Mouse (Mus musculus): ENCODE results near the gene Unc5cl.

The Unc5cl gene

DNA sequence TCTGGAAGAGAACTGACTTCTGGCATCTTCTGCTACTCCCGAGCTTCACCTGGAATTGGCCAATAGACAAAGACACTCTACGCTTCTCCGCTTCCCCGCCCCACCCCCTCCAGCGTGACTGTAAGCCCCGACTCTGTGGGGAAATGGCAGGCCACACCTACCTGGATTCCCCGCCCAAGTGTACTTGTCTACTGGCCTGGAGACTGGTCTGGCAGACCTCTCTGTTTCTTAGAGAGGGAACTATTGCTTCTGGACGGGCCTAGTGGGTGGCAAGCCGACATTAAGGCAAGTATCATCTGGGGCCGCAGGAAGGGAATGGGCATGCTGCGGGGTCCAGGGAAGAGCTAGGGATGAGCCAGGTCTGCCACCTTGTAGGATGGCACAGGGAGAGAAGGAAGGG lies at the start of gene Unc5cl:
TSS of gene Unc5cl (plus strand) at position 214 of the 400 bp plus-strand sequence.
- no peak for DNase-seq

DNA sequence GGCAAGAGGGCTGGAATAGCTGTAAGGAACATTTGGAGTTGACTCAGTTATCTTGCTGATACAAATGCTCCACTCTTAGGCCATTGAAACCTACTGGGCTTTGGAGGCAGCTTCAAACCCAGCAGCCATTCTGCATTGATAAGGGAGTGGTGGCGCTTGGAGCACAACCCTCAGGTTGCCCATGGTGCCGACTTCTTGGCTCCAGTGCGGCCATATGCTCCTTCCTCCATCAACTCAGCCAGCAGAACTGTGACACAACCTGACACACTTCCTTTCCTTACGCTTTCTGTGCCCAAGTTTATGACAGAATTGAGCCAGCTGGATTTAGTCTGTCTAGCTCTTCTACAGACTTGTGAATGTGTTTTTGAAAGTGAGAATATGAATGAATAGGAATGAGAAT lies 47.5 kb upstream of the Unc5cl start:
- DNase-seq, result no peak

- no peak for DNase-seq
These were observed 46.7 kb upstream of the Unc5cl start for GRCm38 (mm10) chr17:48407910-48408525.

DNA sequence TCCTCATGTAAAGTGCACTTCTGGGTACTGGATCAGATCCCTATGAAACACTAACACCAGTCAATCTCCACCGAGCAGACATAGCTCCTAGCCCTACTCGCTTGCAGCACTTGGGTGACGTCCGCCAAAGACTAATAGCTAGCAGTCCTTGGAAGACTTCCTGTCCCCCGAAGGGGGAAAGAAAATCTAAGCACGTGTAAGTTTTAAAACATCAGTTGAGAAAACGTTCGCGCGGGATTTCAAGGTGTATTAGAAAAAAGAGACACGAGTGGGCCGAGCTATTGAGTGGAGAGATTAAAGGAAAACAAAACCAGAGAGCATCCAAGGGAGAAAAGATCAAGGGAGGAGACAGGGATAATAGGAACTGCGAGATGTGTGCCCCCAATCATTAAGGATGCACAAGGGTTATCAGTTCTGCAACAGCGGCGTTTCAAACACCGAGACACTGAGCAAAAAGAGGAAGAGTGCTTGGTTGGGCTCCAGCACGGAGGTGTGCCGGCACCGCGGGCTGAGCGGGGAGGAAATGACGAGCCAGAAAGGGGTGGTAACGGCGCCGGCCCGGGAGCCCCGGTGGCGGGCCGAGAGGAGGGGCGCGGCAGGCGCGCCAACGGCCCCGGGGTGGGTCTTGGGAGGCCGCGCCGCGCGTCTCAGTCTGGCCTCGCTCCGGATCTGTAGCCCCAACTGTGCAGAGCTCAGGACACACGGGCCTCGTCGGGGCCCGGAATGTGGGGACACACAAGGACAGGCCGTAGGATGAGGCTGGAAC lies 46.0 kb upstream of the Unc5cl start:
- DNase-seq, result peak; percentile 80

DNA sequence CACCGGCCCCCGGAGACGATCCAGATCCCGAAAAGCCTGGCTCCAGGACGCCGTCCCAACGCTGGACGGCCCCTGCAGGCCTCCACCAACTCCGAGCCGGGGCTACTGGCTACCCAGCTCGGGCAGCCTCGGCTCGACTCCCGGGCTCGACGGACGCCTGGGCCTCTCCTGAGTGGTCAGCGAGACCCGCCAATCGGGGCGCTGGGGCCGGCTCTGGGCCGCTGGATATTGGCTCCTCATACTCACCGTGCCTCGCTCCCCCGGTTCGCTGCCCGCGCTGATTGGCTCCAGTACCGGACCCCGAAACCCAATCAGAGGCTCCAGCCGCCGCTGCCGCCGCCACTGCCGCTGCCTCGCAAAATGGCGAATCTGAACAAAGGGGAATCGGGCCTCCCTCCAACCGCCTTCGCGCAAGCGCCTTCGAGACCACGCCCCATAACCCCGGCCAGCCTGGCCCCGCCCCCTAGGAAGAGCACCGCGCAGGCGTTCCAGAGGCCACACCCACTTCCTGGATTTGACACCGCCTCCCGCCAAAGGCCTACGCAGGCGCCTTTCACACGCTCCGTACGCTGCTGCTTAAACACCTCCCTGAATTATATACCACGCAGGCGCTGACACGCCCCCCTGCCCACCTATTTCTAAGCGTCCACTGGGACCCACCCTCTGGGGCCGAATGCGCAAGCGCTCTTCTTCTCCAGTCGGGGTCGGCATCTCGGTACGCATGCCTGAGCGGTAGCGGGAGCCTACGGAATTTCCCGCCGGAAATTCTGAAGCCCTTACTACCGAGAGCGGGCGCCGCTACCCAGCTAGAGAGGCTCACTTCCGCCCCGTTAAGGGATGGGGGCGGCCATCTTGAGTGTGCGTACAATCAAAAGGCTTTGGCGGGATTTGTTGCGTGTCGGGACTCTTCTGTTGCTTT lies 45.1 kb upstream of the Unc5cl start, which contains the start of the genes Nfya and Oard1:
TSS of gene Nfya (minus strand) at position 527 of the 919 bp plus-strand sequence.
TSS of gene Oard1 (plus strand) at position 635 of the 919 bp plus-strand sequence.
- DNase-seq, result peak; percentile 100

DNA sequence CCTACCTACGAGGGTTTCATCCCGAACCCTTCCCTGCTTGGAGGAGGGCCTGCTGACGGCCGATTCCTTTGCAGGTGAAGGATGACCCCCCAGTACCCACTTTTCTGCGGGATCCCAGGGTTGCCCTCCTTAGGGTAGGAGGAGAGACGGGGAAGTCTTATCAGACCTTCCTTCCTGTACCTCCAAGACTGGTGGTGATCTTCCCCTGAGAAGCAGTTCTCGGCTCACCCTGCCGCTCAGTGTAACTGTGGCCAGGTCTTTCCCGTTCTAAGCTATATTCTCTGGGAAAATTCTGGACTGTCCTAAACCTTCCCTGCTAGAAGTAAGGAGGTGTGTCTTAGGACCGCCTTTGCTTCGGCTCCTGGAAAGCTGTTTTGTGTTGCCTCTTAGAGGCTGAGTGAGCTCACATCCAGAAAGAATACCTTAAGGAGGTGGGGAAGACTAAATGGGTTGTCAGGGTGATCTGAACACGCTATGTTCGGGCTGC lies 44.4 kb upstream of the Unc5cl start:
- no peak for DNase-seq

DNA sequence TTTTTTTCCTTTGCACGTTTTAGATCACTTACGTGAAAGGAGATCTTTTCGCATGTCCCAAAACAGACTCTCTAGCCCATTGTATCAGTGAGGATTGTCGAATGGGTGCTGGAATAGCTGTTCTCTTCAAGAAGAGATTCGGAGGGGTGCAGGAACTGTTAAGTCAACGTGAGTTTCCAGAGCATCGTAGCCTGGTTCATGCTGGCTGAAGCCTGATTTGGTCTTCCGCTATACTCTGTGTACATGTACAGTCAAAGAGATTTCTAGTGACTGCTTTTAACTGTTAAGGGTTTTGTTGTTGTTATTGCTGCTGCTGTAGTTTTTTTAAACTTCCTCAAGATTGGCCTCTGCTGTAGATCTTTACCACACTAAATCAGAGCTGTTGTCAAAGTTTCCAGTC lies 43.5 kb upstream of the Unc5cl start:
- no peak for DNase-seq

GRCm38 (mm10) chr17:48416011-48416410 lies 38.7 kb upstream of the Unc5cl start:
- no peak for DNase-seq

DNA sequence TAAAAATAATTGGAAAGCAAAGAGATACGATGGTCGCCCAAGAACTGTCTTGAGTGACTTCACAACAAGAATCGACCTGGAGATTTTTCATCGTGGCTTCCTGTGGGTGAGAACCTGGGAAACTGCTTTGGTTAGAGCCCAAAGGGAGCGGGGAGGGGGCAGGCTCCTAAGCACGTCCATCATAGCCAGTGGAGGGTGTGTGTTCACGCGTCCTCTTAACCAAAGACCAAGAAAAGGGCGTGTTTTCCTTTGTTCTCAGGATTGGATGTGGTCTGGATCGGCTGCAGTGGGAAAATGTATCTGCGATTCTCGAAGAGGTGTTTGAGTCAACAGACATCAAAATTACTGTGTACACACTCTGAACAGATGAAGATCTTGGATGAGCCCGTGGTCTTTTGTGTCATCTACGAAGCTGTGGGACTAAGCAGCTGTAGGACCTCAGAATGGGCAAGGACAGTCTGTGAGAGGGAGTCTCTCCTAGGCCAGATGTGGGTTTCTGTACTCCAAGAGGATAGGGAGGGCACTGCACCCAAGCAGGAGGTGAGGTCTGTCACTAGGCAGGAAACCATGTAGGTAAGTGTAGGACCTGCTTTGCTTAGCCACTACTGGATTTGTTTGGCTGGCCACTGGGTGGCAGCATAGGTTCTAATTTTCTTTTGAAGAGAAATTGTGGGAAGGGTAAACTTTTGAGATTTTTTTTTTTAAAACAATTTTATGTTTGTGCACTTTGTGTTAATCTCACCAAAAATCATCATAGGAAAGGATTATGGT lies 38.1 kb upstream of the Unc5cl start:
- no peak for DNase-seq

DNA sequence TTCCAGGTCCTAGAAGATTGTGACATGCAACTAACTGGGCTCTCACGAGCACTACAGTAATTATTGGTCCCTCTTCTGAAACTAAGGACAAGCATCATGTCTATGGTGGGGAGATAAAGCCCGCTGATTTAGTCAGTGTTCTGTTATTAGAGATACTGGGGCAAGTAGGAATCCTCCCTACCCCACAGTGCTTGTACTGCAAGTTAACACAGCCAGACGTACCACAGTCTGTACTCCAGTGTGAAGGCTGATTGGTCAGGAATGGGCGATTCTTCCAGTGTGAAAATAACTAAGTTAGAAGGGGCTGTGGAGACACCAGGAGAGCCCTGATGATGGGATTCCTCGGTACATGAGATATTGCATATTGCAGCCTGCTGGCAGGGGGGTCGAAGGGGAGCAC lies 37.2 kb upstream of the Unc5cl start:
- no peak for DNase-seq

- peak; percentile 70 for DNase-seq
These were observed 36.5 kb upstream of the Unc5cl start for GRCm38 (mm10) chr17:48418174-48418573.

DNA sequence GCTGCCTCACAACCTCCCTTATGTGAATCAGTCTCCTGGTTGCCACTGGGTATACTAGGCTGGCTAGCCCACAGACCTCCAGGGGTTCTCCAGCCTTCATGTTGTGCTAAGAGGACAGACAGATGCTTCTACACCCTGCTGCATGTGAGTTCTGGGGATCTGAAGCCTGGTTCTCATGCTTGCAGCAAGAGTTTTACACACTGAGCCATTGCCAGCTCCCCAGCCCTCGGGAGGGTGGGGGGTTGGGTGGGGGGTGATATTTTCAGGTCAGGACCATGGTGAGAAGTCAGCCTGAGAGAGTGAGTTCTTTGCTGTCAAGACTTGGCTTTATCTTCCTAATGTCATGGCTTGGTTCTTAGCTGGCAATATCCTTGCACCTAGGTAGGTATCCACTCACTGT lies 35.9 kb upstream of the Unc5cl start:
- no peak for DNase-seq

DNA sequence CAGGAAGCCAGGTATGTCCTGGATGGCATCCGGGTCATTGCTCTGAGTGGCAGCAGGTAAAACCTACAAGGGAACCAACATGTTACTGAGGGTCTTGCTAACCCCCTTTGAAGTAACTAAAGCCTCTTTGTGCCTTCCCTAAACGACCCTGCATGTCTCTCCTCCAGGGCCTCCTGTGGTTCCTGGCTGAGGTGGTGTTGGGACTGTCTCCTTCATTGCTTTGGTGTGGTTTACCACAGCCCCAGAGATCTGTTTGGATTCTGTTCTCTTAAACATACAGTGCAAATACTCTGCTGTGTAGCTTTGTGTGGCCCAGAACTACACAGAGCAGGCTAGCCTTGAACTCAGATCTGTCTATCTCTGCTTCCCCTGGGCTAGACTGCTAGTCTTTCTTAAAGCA lies 35.1 kb upstream of the Unc5cl start:
- DNase-seq, result no peak

GRCm38 (mm10) chr17:48424237-48424636 lies 30.5 kb upstream of the Unc5cl start:
- DNase-seq, result no peak

DNA sequence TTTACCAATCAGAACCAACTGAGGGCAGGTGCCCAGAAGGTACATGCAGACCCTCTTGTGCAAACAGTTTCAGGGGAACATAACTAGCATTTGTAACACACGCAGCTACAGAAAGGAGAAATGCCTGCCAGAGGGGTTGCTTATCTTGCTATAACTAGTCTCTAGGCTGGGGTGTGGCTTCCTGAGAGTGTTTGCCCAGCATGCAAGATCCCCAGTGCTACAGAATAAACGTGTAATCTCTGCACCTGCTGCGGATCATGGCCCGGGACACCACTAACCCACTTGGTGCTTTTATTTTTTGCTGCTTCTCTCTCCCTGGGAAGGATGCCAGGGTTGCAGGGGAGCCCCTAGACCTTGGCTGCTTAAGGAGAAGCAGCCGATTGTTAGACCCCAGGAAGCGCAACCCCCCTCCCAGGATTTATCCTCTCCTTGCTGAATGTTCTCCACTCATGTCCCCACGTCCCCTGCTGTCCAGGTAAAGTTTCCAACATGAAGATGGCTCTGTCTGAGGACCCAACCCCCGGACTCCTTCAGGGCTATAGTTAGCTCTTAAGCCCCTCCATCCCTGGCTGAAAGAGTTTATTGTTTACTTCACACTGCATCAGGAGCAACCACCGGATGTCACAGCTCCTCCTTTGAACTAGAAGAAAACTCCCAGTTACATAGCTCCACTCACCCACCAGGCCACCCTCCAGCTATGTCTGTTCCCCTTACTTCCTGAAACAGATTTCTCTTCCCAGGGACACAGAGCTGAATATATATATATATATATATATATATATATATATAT lies 28.7 kb upstream of the Unc5cl start:
- DNase-seq, result no peak

GRCm38 (mm10) chr17:48426991-48427750 lies 27.5 kb upstream of the Unc5cl start:
- DNase-seq, result no peak

DNA sequence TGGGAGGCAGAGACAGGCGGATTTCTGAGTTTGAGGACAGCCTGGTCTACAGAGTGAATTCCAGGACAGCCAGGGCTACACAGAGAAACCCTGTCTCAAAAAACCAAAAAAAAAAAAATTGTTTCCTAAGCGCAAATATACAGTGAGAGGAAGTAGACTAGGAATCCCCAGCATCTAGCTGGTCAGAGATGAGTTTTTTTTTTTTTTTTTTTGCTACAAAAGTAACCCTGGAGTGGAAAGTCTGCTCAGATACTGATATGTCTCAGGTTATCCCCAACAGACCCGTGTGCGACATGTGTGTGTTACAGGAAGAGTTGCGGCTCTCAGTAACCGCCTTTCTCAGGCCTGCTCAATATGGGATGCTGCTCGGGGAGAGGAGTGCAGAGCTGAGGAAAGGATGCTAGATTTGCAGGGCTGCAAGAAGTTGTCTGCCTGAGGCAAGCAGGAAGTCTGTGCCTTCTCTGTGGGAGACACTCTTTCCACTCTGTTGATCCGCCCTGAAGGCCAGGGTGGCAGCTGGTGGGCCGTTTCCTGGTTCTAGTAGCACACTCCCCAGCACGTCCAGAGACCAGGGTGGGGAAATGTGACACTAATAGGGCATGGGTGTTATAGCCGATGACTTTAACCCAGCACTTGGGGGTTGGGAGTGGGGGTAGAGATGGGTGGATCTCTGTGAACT lies 26.7 kb upstream of the Unc5cl start:
- no peak for DNase-seq

- DNase-seq, result no peak
These were observed 24.3 kb upstream of the Unc5cl start for GRCm38 (mm10) chr17:48430394-48430793.

GRCm38 (mm10) chr17:48431054-48431453 lies 23.6 kb upstream of the Unc5cl start:
- DNase-seq, result no peak
